Mouse (Mus musculus): ENCODE results near the gene Nol10.

DNA sequence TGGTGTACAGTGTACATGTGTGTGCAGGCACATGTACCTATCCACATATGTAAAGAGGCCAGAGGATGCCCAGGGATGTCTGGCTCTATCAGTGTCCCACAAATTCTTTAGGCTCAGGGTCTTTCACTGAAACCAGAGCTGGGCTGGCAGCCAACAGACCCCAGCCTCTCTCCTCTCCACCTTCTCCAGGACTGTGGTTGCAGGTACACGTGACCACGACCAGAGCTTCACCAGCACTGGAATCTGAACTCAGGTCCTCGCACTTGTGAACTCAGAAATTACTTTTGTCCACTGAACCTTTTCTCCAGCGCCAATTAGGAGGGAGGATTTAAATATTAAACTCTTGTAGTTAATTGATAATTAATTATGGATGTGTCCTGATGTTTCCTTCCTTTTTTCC lies 126.9 kb downstream of the Nol10 start:
- TF ChIP-seq CTCF (IDR thresholded peaks at IDR 0.05; ENCODE audit: control insufficient read depth, insufficient read depth, low read length) (no peak), POLR2A (IDR thresholded peaks at IDR 0.05; ENCODE audit: borderline replicate concordance, control insufficient read depth, low read depth, low read length) (no peak)
